ENCODE assay signal across 12 mouse cellular contexts in the genomic region with DNA sequence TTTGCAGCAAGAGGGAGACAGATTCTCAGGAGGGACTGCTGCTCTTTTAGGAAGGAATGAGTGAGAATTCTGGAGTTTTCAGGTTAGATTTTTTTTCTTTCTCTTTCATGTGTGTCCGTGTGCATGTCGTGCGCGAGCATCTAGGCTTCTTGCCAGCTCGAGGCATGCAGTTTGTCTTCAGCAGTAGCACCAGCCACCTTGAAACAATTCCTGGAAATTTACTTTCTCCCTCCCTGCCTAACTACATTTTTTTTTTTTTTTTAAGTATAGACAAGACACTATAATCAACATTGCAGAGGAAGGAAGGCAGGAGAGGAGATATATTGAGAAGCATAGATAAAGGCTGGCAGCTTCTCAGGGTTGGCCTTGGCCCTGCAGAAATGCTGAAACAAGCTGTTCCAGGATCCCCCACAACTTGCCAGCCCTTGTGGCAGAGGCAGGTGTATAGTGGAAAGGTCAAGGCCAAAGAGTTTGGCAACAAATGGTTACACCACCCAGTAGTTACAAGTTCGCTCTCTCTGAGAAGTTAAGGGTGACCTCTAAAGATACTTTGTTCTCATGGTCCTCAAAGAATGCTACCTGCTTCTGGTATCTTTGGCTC. TPM values are rescaled to one million over a fixed set of nuclear protein-coding genes. Genes with fewer than 3 reads are reported as not detected.
DNase-seq lines count a peak whose midpoint lies in the region; ATAC-seq and TF ChIP-seq lines count a peak whose summit lies in the region.
"Had no signal": no experiment of that assay in that cellular context is flagged by ENCODE, and none has a peak within 500 bp of the region (broad histone marks: within the 10 kb centered on the region; RNA-seq: fewer than 3 reads in every experiment).

No protein-coding gene starts in this region.

- no peak overlapping the region for H3K4me2 ChIP-seq in liver, embryonic 12.5 days
- 0 out of 2 replicates have a peak overlapping the region, but pooled peaks have one; percentile 18 for H3K4me2 ChIP-seq in kidney, embryonic 16.5 days (replicated peaks; ENCODE audit: low read depth, low read length)
- H3K4me2 ChIP-seq in intestine, postnatal 0 days (replicated peaks; ENCODE audit: low read depth) = no peak overlapping the region
- H3K4me2 ChIP-seq: forebrain, embryonic 13.5 days; stomach, embryonic 15.5 days had no signal

- H3K36me3 ChIP-seq in liver, adult 2 months (ENCODE audit: control insufficient read depth, insufficient read depth, low read length) = no peaks in the 10 kb centered on the region
- no peaks in the 10 kb centered on the region for H3K36me3 ChIP-seq in liver, embryonic 12.5 days
- H3K36me3 ChIP-seq in kidney, embryonic 16.5 days (ENCODE audit: insufficient read depth, low read length) = no peaks in the 10 kb centered on the region
- H3K36me3 ChIP-seq in testis, adult 2 months (ENCODE audit: control insufficient read depth, insufficient read depth, low read length) = no peaks in the 10 kb centered on the region
- no peaks in the 10 kb centered on the region for H3K36me3 ChIP-seq in intestine, postnatal 0 days (ENCODE audit: control insufficient read depth, insufficient read depth)
- H3K36me3 ChIP-seq: stomach, embryonic 15.5 days had no signal

- no peaks in the 10 kb centered on the region for H3K79me2 ChIP-seq in liver, adult 2 months (ENCODE audit: control insufficient read depth, insufficient read depth, low read length)

- no peaks in the 10 kb centered on the region for H3K9me3 ChIP-seq in liver, embryonic 12.5 days (replicated peaks)
- no peaks in the 10 kb centered on the region for H3K9me3 ChIP-seq in kidney, embryonic 16.5 days (ENCODE audit: low read length)
- H3K9me3 ChIP-seq in intestine, postnatal 0 days (ENCODE audit: control insufficient read depth) = no peaks in the 10 kb centered on the region
- H3K9me3 ChIP-seq: forebrain, embryonic 13.5 days; stomach, embryonic 15.5 days had no signal

- peak overlapping the region; percentile 3; the same call in 1 of the 2 replicates for H3K9ac ChIP-seq in liver, adult 2 months (ENCODE audit: low read depth, low read length)
- no peak overlapping the region for H3K9ac ChIP-seq in liver, embryonic 12.5 days
- no peak overlapping the region for H3K9ac ChIP-seq in kidney, embryonic 16.5 days (replicated peaks; ENCODE audit: low read length)
- H3K9ac ChIP-seq in intestine, postnatal 0 days (ENCODE audit: low read depth, low read length) = no peak overlapping the region
- H3K9ac ChIP-seq: forebrain, embryonic 13.5 days; stomach, embryonic 15.5 days had no signal

- TF ChIP-seq CTCF in liver, adult 2 months (IDR thresholded peaks at IDR 0.05; ENCODE audit: low read depth, low read length) = no peak
- TF ChIP-seq CTCF in testis, adult 2 months (IDR thresholded peaks at IDR 0.05; ENCODE audit: control insufficient read depth, insufficient read depth, insufficient replicate concordance, low read depth, low read length) = no peak
- TF ChIP-seq CTCF in intestine, postnatal 0 days (IDR thresholded peaks at IDR 0.05; ENCODE audit: low read depth) = no peak

- TF ChIP-seq POLR2A in liver, adult 2 months (IDR thresholded peaks at IDR 0.05; ENCODE audit: extremely low read depth, insufficient read depth, low read length) = no peak
- TF ChIP-seq POLR2A in testis, adult 2 months (IDR thresholded peaks at IDR 0.05; ENCODE audit: control insufficient read depth, low read depth, low read length) = no peak

- DNase-seq in liver, adult 2 months (ENCODE audit: extremely low read depth, low read depth, low spot score) = peak; percentile 96
- no peak for DNase-seq in embryo, embryonic 9.5 days (ENCODE audit: extremely low spot score)
- DNase-seq: left cerebral cortex, postnatal 4 days had no signal

- peak overlapping the region; percentile 91 for H3K27ac ChIP-seq in liver, adult 2 months (replicated peaks; ENCODE audit: insufficient read depth, low read depth, low read length)
- H3K27ac ChIP-seq in liver, embryonic 12.5 days = no peak overlapping the region; the same call in 1 of the 2 replicates
- H3K27ac ChIP-seq in brown adipose tissue, adult 24 weeks (replicated peaks; ENCODE audit: low read depth, low read length) = peak overlapping the region; percentile 93
- H3K27ac ChIP-seq in kidney, embryonic 16.5 days (ENCODE audit: low read length) = peak overlapping the region; percentile 5
- peak overlapping the region; percentile 71 for H3K27ac ChIP-seq in testis, adult 2 months (ENCODE audit: control insufficient read depth, insufficient read depth, low read depth, low read length)
- no peak overlapping the region for H3K27ac ChIP-seq in intestine, postnatal 0 days (ENCODE audit: low read depth, low read length)
- H3K27ac ChIP-seq: forebrain, embryonic 13.5 days; stomach, embryonic 15.5 days had no signal

- ATAC-seq in liver, embryonic 12.5 days = no peak
- ATAC-seq in kidney, embryonic 16.5 days (ENCODE audit: low FRiP score, low TSS enrichment) = no peak
- ATAC-seq in intestine, postnatal 0 days = no peak
- ATAC-seq: forebrain, embryonic 13.5 days had no signal

- no peaks in the 10 kb centered on the region for H3K27me3 ChIP-seq in liver, adult 2 months (ENCODE audit: control insufficient read depth, insufficient read depth, low read length)
- H3K27me3 ChIP-seq in liver, embryonic 12.5 days (replicated peaks) = 0 out of 2 replicates have a peak, but pooled peaks cover 8% of the 10 kb centered on the region
- H3K27me3 ChIP-seq in kidney, embryonic 16.5 days (ENCODE audit: insufficient read depth, low read length) = no peaks in the 10 kb centered on the region
- H3K27me3 ChIP-seq in testis, adult 2 months (ENCODE audit: control insufficient read depth, insufficient read depth, low read length) = no peaks in the 10 kb centered on the region
- H3K27me3 ChIP-seq in intestine, postnatal 0 days (replicated peaks; ENCODE audit: control insufficient read depth, insufficient read depth, low read length) = no peaks in the 10 kb centered on the region
- H3K27me3 ChIP-seq: forebrain, embryonic 13.5 days; stomach, embryonic 15.5 days had no signal

- WGBS in liver, adult 2 months = 15% methylated on average over 6 of the region's 6 CpGs
- WGBS in liver, embryonic 12.5 days (ENCODE audit: insufficient replicate concordance) = 49% methylated on average over 6 of the region's 6 CpGs
- 49% methylated on average over 6 of the region's 6 CpGs for WGBS in kidney, embryonic 16.5 days
- 71% methylated on average over 6 of the region's 6 CpGs for WGBS in intestine, postnatal 0 days

- no peak overlapping the region for H3K4me3 ChIP-seq in liver, adult 2 months (ENCODE audit: insufficient read depth, low read depth, low read length)
- no peak overlapping the region for H3K4me3 ChIP-seq in liver, embryonic 12.5 days
- no peak overlapping the region for H3K4me3 ChIP-seq in brown adipose tissue, adult 24 weeks (ENCODE audit: insufficient read depth, low read depth, low read length)
- H3K4me3 ChIP-seq in kidney, embryonic 16.5 days (ENCODE audit: low read length) = no peak overlapping the region
- no peak overlapping the region for H3K4me3 ChIP-seq in testis, adult 2 months (ENCODE audit: control insufficient read depth, low read depth, low read length)
- no peak overlapping the region for H3K4me3 ChIP-seq in intestine, postnatal 0 days (ENCODE audit: low read depth, low read length)
- H3K4me3 ChIP-seq: forebrain, embryonic 13.5 days; myocyte; stomach, embryonic 15.5 days had no signal

- peaks cover 31% of the 10 kb centered on the region for H3K4me1 ChIP-seq in liver, adult 2 months (ENCODE audit: control insufficient read depth, insufficient read depth, low read length)
- peaks cover 37% of the 10 kb centered on the region for H3K4me1 ChIP-seq in liver, embryonic 12.5 days
- peaks cover 22% of the 10 kb centered on the region for H3K4me1 ChIP-seq in brown adipose tissue, adult 24 weeks (ENCODE audit: control insufficient read depth, insufficient read depth, insufficient read length, low read length)
- H3K4me1 ChIP-seq in kidney, embryonic 16.5 days (ENCODE audit: insufficient read depth, low read length) = peaks cover 30% of the 10 kb centered on the region
- H3K4me1 ChIP-seq in testis, adult 2 months (ENCODE audit: control insufficient read depth, insufficient read depth, low read length) = peaks cover 21% of the 10 kb centered on the region
- no peaks in the 10 kb centered on the region; the same call in 1 of the 2 replicates for H3K4me1 ChIP-seq in intestine, postnatal 0 days (replicated peaks; ENCODE audit: control insufficient read depth, insufficient read depth, low read length)
- H3K4me1 ChIP-seq: forebrain, embryonic 13.5 days had no signal

RNA-seq across cellular contexts. Expression of gene Gpr182, which starts 3.1 kb away (rescaled TPM):
- 4.8 and 8.8 TPM in 2 replicates for total RNA-seq in liver, adult 2 months (2014; rRNA removed)
- polyA plus RNA-seq in liver, adult 2 months (2012; rRNA removed) = 18.4 and 26.2 TPM in 2 replicates
- polyA plus RNA-seq in liver, embryonic 12.5 days (2016; fragmentation: Nextera tagmentation; extraction: Ambion mirVana) = 10.3 and 11.2 TPM in 2 replicates
- polyA plus RNA-seq in brown adipose tissue, adult 24 weeks (2012; ENCODE audit: insufficient read depth, insufficient read length, missing spikeins) = 1.5 TPM in 2 replicates
- 10.7 and 11.9 TPM in 2 replicates for polyA plus RNA-seq in kidney, embryonic 16.5 days (2015; fragmentation: Nextera tagmentation; extraction: Ambion mirVana)
- polyA plus RNA-seq in testis, adult 2 months (2012; rRNA removed) = 0.37 and 0.57 TPM in 2 replicates
- polyA plus RNA-seq in intestine, postnatal 0 days (2015; fragmentation: Nextera tagmentation; extraction: Ambion mirVana) = 0.81 and 1.2 TPM in 2 replicates
- total RNA-seq: megakaryocyte-erythroid progenitor cell, adult 5-6 weeks had no signal

RNA-seq across cellular contexts. Expression of gene Rdh1, which starts 4.9 kb away (rescaled TPM):
- total RNA-seq in liver, adult 2 months (2014; rRNA removed) = 0.18 and 0.27 TPM in 2 replicates
- 0.20 TPM in 2 replicates for polyA plus RNA-seq in liver, adult 2 months (2012; rRNA removed)
- 0.22 and 0.30 TPM in 2 replicates for polyA plus RNA-seq in liver, embryonic 12.5 days (2016; fragmentation: Nextera tagmentation; extraction: Ambion mirVana)
- polyA plus RNA-seq in brown adipose tissue, adult 24 weeks (2012; ENCODE audit: insufficient read depth, insufficient read length, missing spikeins) = not detected in 2 replicates
- polyA plus RNA-seq in kidney, embryonic 16.5 days (2015; fragmentation: Nextera tagmentation; extraction: Ambion mirVana) = 0.22 and 0.23 TPM in 2 replicates
- 0.07 TPM in 2 replicates for polyA plus RNA-seq in testis, adult 2 months (2012; rRNA removed)
- 0.10 and 0.12 TPM in 2 replicates for polyA plus RNA-seq in intestine, postnatal 0 days (2015; fragmentation: Nextera tagmentation; extraction: Ambion mirVana)
- polyA plus RNA-seq: forebrain, embryonic 13.5 days had no signal

RNA-seq across cellular contexts. Expression of gene Rdh16f1, which starts 4.9 kb away (rescaled TPM):
- total RNA-seq in liver, adult 2 months (2014; rRNA removed) = not detected in 2 replicates
- polyA plus RNA-seq in liver, adult 2 months (2012; rRNA removed) = not detected in 2 replicates
- 0.11 and 0.18 TPM in 2 replicates for polyA plus RNA-seq in liver, embryonic 12.5 days (2016; fragmentation: Nextera tagmentation; extraction: Ambion mirVana)
- polyA plus RNA-seq in brown adipose tissue, adult 24 weeks (2012; ENCODE audit: insufficient read depth, insufficient read length, missing spikeins) = not detected in 2 replicates
- polyA plus RNA-seq in kidney, embryonic 16.5 days (2015; fragmentation: Nextera tagmentation; extraction: Ambion mirVana) = 0.42 and 0.72 TPM in 2 replicates
- polyA plus RNA-seq in testis, adult 2 months (2012; rRNA removed) = not detected in 2 replicates
- polyA plus RNA-seq in intestine, postnatal 0 days (2015; fragmentation: Nextera tagmentation; extraction: Ambion mirVana) = 0.10 and 0.43 TPM in 2 replicates
- total RNA-seq: left cerebral cortex, postnatal 4 days; megakaryocyte-erythroid progenitor cell, adult 5-6 weeks had no signal
- polyA plus RNA-seq: forebrain, embryonic 13.5 days; stomach, embryonic 15.5 days had no signal

RNA-seq across cellular contexts. Expression of gene Zbtb39, which starts 15.3 kb away (rescaled TPM):
- total RNA-seq in liver, adult 2 months (2014; rRNA removed) = 4.1 and 5.8 TPM in 2 replicates
- polyA plus RNA-seq in liver, adult 2 months (2012; rRNA removed) = 5.3 and 5.9 TPM in 2 replicates
- 1.3 and 1.4 TPM in 2 replicates for polyA plus RNA-seq in liver, embryonic 12.5 days (2016; fragmentation: Nextera tagmentation; extraction: Ambion mirVana)
- 2.7 and 3.3 TPM in 2 replicates for polyA plus RNA-seq in brown adipose tissue, adult 24 weeks (2012; ENCODE audit: insufficient read depth, insufficient read length, missing spikeins)
- polyA plus RNA-seq in kidney, embryonic 16.5 days (2015; fragmentation: Nextera tagmentation; extraction: Ambion mirVana) = 4.0 and 4.1 TPM in 2 replicates
- 3.8 and 4.4 TPM in 2 replicates for polyA plus RNA-seq in testis, adult 2 months (2012; rRNA removed)
- 1.3 and 1.6 TPM in 2 replicates for polyA plus RNA-seq in intestine, postnatal 0 days (2015; fragmentation: Nextera tagmentation; extraction: Ambion mirVana)

RNA-seq across cellular contexts. Expression of gene Rdh9, which starts 21.5 kb away (rescaled TPM):
- total RNA-seq in liver, adult 2 months (2014; rRNA removed) = 75.6 and 121 TPM in 2 replicates
- polyA plus RNA-seq in liver, adult 2 months (2012; rRNA removed) = 54.4 and 60.2 TPM in 2 replicates
- not detected in 2 replicates for polyA plus RNA-seq in liver, embryonic 12.5 days (2016; fragmentation: Nextera tagmentation; extraction: Ambion mirVana)
- polyA plus RNA-seq in brown adipose tissue, adult 24 weeks (2012; ENCODE audit: insufficient read depth, insufficient read length, missing spikeins) = not detected in 2 replicates
- not detected in 2 replicates for polyA plus RNA-seq in kidney, embryonic 16.5 days (2015; fragmentation: Nextera tagmentation; extraction: Ambion mirVana)
- polyA plus RNA-seq in testis, adult 2 months (2012; rRNA removed) = 0.11 and 0.23 TPM in 2 replicates
- polyA plus RNA-seq in intestine, postnatal 0 days (2015; fragmentation: Nextera tagmentation; extraction: Ambion mirVana) = 2.2 and 2.3 TPM in 2 replicates

Comparison
In these comparisons a context has a peak if more than half of its experiments do, and no peak if none do; other contexts are left out.
1. H3K27ac ChIP-seq: peak in liver, adult 2 months (single experiment), brown adipose tissue, adult 24 weeks (single experiment), kidney, embryonic 16.5 days (single experiment) and testis, adult 2 months (single experiment); none in liver, embryonic 12.5 days (single experiment) and intestine, postnatal 0 days (single experiment).